In the genomic region with DNA sequence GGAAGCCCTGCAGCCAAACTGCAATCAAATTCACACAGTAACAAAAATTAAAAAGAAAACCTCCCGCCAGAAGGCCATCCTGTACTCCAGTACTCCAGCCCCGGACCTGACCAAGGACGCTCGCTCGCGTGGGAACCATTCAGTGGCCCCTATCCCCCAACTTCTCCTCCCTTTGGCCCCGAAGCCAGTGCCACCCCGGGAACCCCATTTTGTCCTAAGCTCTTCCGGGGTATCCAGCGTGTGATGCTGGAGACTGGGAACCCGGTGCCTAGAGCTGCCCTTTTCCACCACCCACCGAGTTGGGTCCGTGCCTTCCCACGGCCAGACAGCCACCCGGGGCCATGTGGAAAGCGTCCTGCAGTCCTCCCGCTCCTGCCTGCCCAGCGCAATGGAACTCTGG, we compare ENCODE assay signal across 8 mouse cellular contexts. TPM values are rescaled to one million over a fixed set of nuclear protein-coding genes. Genes with fewer than 3 reads are reported as not detected.
A peak's percentile ranks its signal among the peaks of the same experiment; 100 is the strongest.
DNase-seq lines count a peak whose midpoint lies in the region; ATAC-seq and TF ChIP-seq lines count a peak whose summit lies in the region.
"Not testable (repeated sequence)": the region's sequence is repeated elsewhere in the genome, so short reads cannot be mapped to it uniquely, and the experiment has no call there.

No protein-coding gene starts in this region.

- under 1% methylated on average over 15 of the region's 18 CpGs for WGBS in hindbrain, embryonic 14.5 days
- whole genome bisulfite sequencing in liver, embryonic 13.5 days (ENCODE audit: insufficient replicate concordance), result under 1% methylated on average over 18 of the region's 18 CpGs
- 0% methylated on average over 18 of the region's 18 CpGs for WGBS in midbrain, embryonic 16.5 days
- under 1% methylated on average over 17 of the region's 18 CpGs for WGBS in stomach, embryonic 16.5 days

- not testable (repeated sequence) for ATAC-seq in hindbrain, embryonic 14.5 days (ENCODE audit: low FRiP score); liver, embryonic 13.5 days (ENCODE audit: low read depth); midbrain, embryonic 16.5 days; stomach, embryonic 16.5 days (ENCODE audit: insufficient read depth, low FRiP score)

- H3K4me1 ChIP-seq in ES-Bruce4 (ENCODE audit: control insufficient read depth, insufficient read depth, low read length); hindbrain, embryonic 14.5 days (replicated peaks; ENCODE audit: control insufficient read depth, insufficient read depth, low read length); liver, embryonic 13.5 days (replicated peaks); midbrain, embryonic 16.5 days (ENCODE audit: control insufficient read depth, insufficient read depth, low read length); stomach, embryonic 16.5 days (ENCODE audit: control insufficient read depth, insufficient read depth, low read length): not testable (repeated sequence)

- H3K36me3 ChIP-seq in ES-Bruce4 (ENCODE audit: control insufficient read depth, insufficient read depth, low read length, poor library complexity, severe bottlenecking); hindbrain, embryonic 14.5 days (replicated peaks; ENCODE audit: control insufficient read depth, insufficient read depth); liver, embryonic 13.5 days; midbrain, embryonic 16.5 days (ENCODE audit: control insufficient read depth, insufficient read depth, low read length); stomach, embryonic 16.5 days (ENCODE audit: control insufficient read depth, insufficient read depth, low read length): not testable (repeated sequence)

- peak overlapping the region; percentile 46 for H3K4me3 ChIP-seq in ES-Bruce4 (ENCODE audit: low read depth, low read length)
- peak overlapping the region; percentile 37 for H3K4me3 ChIP-seq in hindbrain, embryonic 14.5 days (replicated peaks; ENCODE audit: low read length)
- peak overlapping the region; percentile 61 for H3K4me3 ChIP-seq in liver, embryonic 13.5 days (replicated peaks)
- H3K4me3 ChIP-seq in midbrain, embryonic 16.5 days (ENCODE audit: low read depth, low read length), result peak overlapping the region; percentile 43
- H3K4me3 ChIP-seq in stomach, embryonic 16.5 days (replicated peaks; ENCODE audit: low read length), result peak overlapping the region; percentile 47

- peak overlapping the region; percentile 48 for H3K4me2 ChIP-seq in hindbrain, embryonic 14.5 days (replicated peaks)
- H3K4me2 ChIP-seq in liver, embryonic 13.5 days, result peak overlapping the region; percentile 56
- H3K4me2 ChIP-seq in midbrain, embryonic 16.5 days (ENCODE audit: low read length), result peak overlapping the region; percentile 38
- peak overlapping the region; percentile 39; the same call in 1 of the 2 replicates for H3K4me2 ChIP-seq in stomach, embryonic 16.5 days (ENCODE audit: low read depth, low read length)

- H3K9me3 ChIP-seq in ES-Bruce4 (replicated peaks; ENCODE audit: control insufficient read depth, insufficient read depth, low read length, poor library complexity, severe bottlenecking); hindbrain, embryonic 14.5 days (ENCODE audit: control insufficient read depth, low read length); liver, embryonic 13.5 days (replicated peaks); midbrain, embryonic 16.5 days (replicated peaks; ENCODE audit: control insufficient read depth, low read length, poor library complexity, severe bottlenecking); stomach, embryonic 16.5 days (replicated peaks; ENCODE audit: control insufficient read depth, low read length): not testable (repeated sequence)

- TF ChIP-seq POLR2A in ES-Bruce4 (IDR thresholded peaks at IDR 0.05; ENCODE audit: insufficient read depth, low read length), result not testable (repeated sequence)

- not testable (repeated sequence) for TF ChIP-seq EP300 in ES-Bruce4 (IDR thresholded peaks at IDR 0.05; ENCODE audit: insufficient read depth, low read depth, low read length)

- H3K27me3 ChIP-seq in ES-Bruce4 (ENCODE audit: control insufficient read depth, insufficient read depth, low read length, poor library complexity, severe bottlenecking); hindbrain, embryonic 14.5 days (ENCODE audit: control insufficient read depth, insufficient read depth, low read length); liver, embryonic 13.5 days; midbrain, embryonic 16.5 days (ENCODE audit: control insufficient read depth, insufficient read depth, low read depth, low read length); stomach, embryonic 16.5 days (ENCODE audit: control insufficient read depth, insufficient read depth, low read length): not testable (repeated sequence)

- not testable (repeated sequence) for TF ChIP-seq CTCF in ES-Bruce4 (IDR thresholded peaks at IDR 0.05; ENCODE audit: low read depth, low read length)

- not testable (repeated sequence) for H3K9ac ChIP-seq in ES-Bruce4 (ENCODE audit: low read depth, poor library complexity, severe bottlenecking)
- H3K9ac ChIP-seq in hindbrain, embryonic 14.5 days, result peak overlapping the region; percentile 53
- H3K9ac ChIP-seq in liver, embryonic 13.5 days, result peak overlapping the region; percentile 64
- peak overlapping the region; percentile 41; the same call in 1 of the 2 replicates for H3K9ac ChIP-seq in midbrain, embryonic 16.5 days (ENCODE audit: low read depth, low read length)
- H3K9ac ChIP-seq in stomach, embryonic 16.5 days (ENCODE audit: low read length), result peak overlapping the region; percentile 66

- DNase-seq in cerebellum, adult 9-10 months, result peak; percentile 49
- peak; percentile 18 to 30 for DNase-seq in frontal cortex, postnatal 36 days (ENCODE audit: low spot score in 2 of 2)
- DNase-seq in hindbrain, embryonic 14.5 days (ENCODE audit: low spot score); liver, embryonic 13.5 days: not testable (repeated sequence)
- DNase-seq in layer of hippocampus, adult 8-10 months (ENCODE audit: low spot score in 2 of 2), result peak; percentile 13 to 17

- not testable (repeated sequence) for H3K27ac ChIP-seq in ES-Bruce4 (ENCODE audit: insufficient read depth, low read length); hindbrain, embryonic 14.5 days; liver, embryonic 13.5 days; midbrain, embryonic 16.5 days (ENCODE audit: low read length); stomach, embryonic 16.5 days (ENCODE audit: low read length)

RNA-seq across cellular contexts. Expression of gene Gm14326, which starts 0.4 kb away (rescaled TPM):
- 6.5 and 15.9 TPM in 2 replicates for polyA plus RNA-seq in ES-Bruce4 (2011; ENCODE audit: insufficient read depth, insufficient read length, low read depth, missing spikeins)
- polyA plus RNA-seq in hindbrain, embryonic 14.5 days (2014; fragmentation: Nextera tagmentation; extraction: Ambion mirVana), result 16.6 and 17.5 TPM in 2 replicates
- total RNA-seq in layer of hippocampus, adult 8-10 months (2022), result 10 to 100 TPM; 57.9 to 76.8 (median 68.9) TPM
- 4.8 and 5.4 TPM in 2 replicates for polyA plus RNA-seq in liver, embryonic 13.5 days (2015; fragmentation: Nextera tagmentation; extraction: Ambion mirVana)
- 14.6 and 16.2 TPM in 2 replicates for polyA plus RNA-seq in midbrain, embryonic 16.5 days (2015; fragmentation: Nextera tagmentation; extraction: Ambion mirVana)
- 15.8 and 17.7 TPM in 2 replicates for polyA plus RNA-seq in stomach, embryonic 16.5 days (2015; fragmentation: Nextera tagmentation; extraction: Ambion mirVana)

RNA-seq across cellular contexts. Expression of gene Zfp972, which starts 31.3 kb away (rescaled TPM):
- 10.7 and 16.4 TPM in 2 replicates for polyA plus RNA-seq in ES-Bruce4 (2011; ENCODE audit: insufficient read depth, insufficient read length, low read depth, missing spikeins)
- polyA plus RNA-seq in hindbrain, embryonic 14.5 days (2014; fragmentation: Nextera tagmentation; extraction: Ambion mirVana), result not detected in 2 replicates
- total RNA-seq in layer of hippocampus, adult 8-10 months (2022), result 1 to 10 TPM in 3 of 4 experiments, under 1 TPM in 1; 0.64 to 1.3 (median 1.1) TPM
- 0.62 and 0.76 TPM in 2 replicates for polyA plus RNA-seq in liver, embryonic 13.5 days (2015; fragmentation: Nextera tagmentation; extraction: Ambion mirVana)
- polyA plus RNA-seq in midbrain, embryonic 16.5 days (2015; fragmentation: Nextera tagmentation; extraction: Ambion mirVana), result 0.60 and 0.97 TPM in 2 replicates
- 0.75 and 2.4 TPM in 2 replicates for polyA plus RNA-seq in stomach, embryonic 16.5 days (2015; fragmentation: Nextera tagmentation; extraction: Ambion mirVana)

RNA-seq across cellular contexts. Expression of gene Gm14327, which starts 59.8 kb away (rescaled TPM):
- 1.4 and 1.9 TPM in 2 replicates for polyA plus RNA-seq in ES-Bruce4 (2011; ENCODE audit: insufficient read depth, insufficient read length, low read depth, missing spikeins)
- polyA plus RNA-seq in hindbrain, embryonic 14.5 days (2014; fragmentation: Nextera tagmentation; extraction: Ambion mirVana), result 1.2 and 2.0 TPM in 2 replicates
- 10 to 100 TPM in 1 of 4 experiments, 1 to 10 TPM in 3; 5.4 to 10.4 (median 6.4) TPM for total RNA-seq in layer of hippocampus, adult 8-10 months (2022)
- polyA plus RNA-seq in liver, embryonic 13.5 days (2015; fragmentation: Nextera tagmentation; extraction: Ambion mirVana), result 1.2 and 1.9 TPM in 2 replicates
- 2.2 and 2.9 TPM in 2 replicates for polyA plus RNA-seq in midbrain, embryonic 16.5 days (2015; fragmentation: Nextera tagmentation; extraction: Ambion mirVana)
- 4.3 and 4.6 TPM in 2 replicates for polyA plus RNA-seq in stomach, embryonic 16.5 days (2015; fragmentation: Nextera tagmentation; extraction: Ambion mirVana)
